Mouse (Mus musculus) intestine, embryonic 14.5 days (tissue): ENCODE results near the gene Rho. TPM values are rescaled to one million over a fixed set of nuclear protein-coding genes. Genes with fewer than 3 reads are reported as not detected.

Experiments
- ATAC-seq: fragments of 200-750 bp; cut with Nextera tagmentation; replicated peaks from 2 replicates; pipeline ENCODE4 v1.8.0; 2017; ENCODE audit warnings: low read depth, moderate number of reproducible peaks, moderate TSS enrichment, moderate library complexity; ENCODE audit not compliant: low FRiP score, low TSS enrichment
- DNase-seq: peaks from one replicate; pipeline ENCODE4 v3.0.0-alpha.2; 2018; ENCODE audit warnings: low spot score
- H3K27ac ChIP-seq: fragments of 300-500 bp; sonication (generic); 2 replicates; pipeline ENCODE4 v1.5.1; 2014; ENCODE audit warnings: low read depth, mild to moderate bottlenecking, control low read depth
- H3K27me3 ChIP-seq: fragments of 300-500 bp; sonication (generic); replicated peaks from 2 replicates; pipeline ENCODE4 v1.6.1; 2014; ENCODE audit warnings: low read length, control low read depth; ENCODE audit not compliant: control insufficient read depth, insufficient read depth
- H3K36me3 ChIP-seq: fragments of 300-500 bp; sonication (generic); 2 replicates; pipeline ENCODE4 v1.6.1; 2014; ENCODE audit warnings: low read length, control low read depth; ENCODE audit not compliant: control insufficient read depth, insufficient read depth
- H3K4me1 ChIP-seq: fragments of 300-500 bp; sonication (generic); replicated peaks from 2 replicates; pipeline ENCODE4 v1.6.1; 2014; ENCODE audit warnings: low read length, control low read depth, mixed read lengths; ENCODE audit not compliant: control insufficient read depth, insufficient read depth
- H3K4me2 ChIP-seq: fragments of 300-500 bp; sonication (generic); 2 replicates; pipeline ENCODE4 v1.6.1; 2014; ENCODE audit warnings: low read length
- H3K4me3 ChIP-seq: fragments of 300-500 bp; sonication (generic); 2 replicates; pipeline ENCODE4 v1.5.1; 2014; ENCODE audit warnings: low read depth, low read length, control low read depth, mixed read lengths
- H3K9ac ChIP-seq: fragments of 300-500 bp; sonication (generic); 2 replicates; pipeline ENCODE4 v1.6.1; 2014; ENCODE audit warnings: mild to moderate bottlenecking, low read length
- H3K9me3 ChIP-seq: fragments of 300-500 bp; sonication (generic); 2 replicates; pipeline ENCODE4 v1.6.1; 2016; ENCODE audit warnings: low read length, control low read depth; ENCODE audit not compliant: control insufficient read depth
- WGBS: fragments of 180-500 bp; shearing (Covaris S2); extraction: QIAGEN DNeasy Blood & Tissue Kit; methylation state at CpG from one replicate; pipeline ENCODE4 v1.1.7; 2014; 5-methylcytosine and 5-hydroxymethylcytosine counted together
- polyA plus RNA-seq: library from polyadenylated mRNA; unstranded; fragments of >200 nt; fragmentation: Nextera tagmentation; extraction: Ambion mirVana; gene quantifications from 2 replicates; pipeline ENCODE4 v1.2.1, GENCODE M21; 2014

Rho gene
- 0.07 TPM in 1 of 2 replicates, not detected in the other for polyA plus RNA-seq

GRCm38 (mm10) chr6:115931639-115932038 is at the start of gene Rho:
Gene Rho, plus strand, starts transcription at chr6:115931748.
- ATAC-seq (no peak), DNase-seq (no peak)
- H3K9ac ChIP-seq: no peak within 1 kb of the TSS
- H3K4me1 ChIP-seq: peaks cover 6% of the 10 kb centered on the region
- no peak within 1 kb of the TSS for H3K4me3 ChIP-seq
- H3K4me2 ChIP-seq: no peak within 1 kb of the TSS
- no peaks in the 10 kb centered on the region for H3K9me3 ChIP-seq
- WGBS: 74% methylated on average over 14 of the region's 14 CpGs
- no peak within 1 kb of the TSS for H3K27ac ChIP-seq
- H3K27me3 ChIP-seq: no peaks in the 10 kb centered on the region
- no peaks in the 10 kb centered on the region for H3K36me3 ChIP-seq

- H3K9me3 ChIP-seq: peaks cover 6% of the 10 kb centered on the region; the same call in 1 of the 2 replicates
- H3K4me1 ChIP-seq: no peaks in the 10 kb centered on the region; the same call in 1 of the 2 replicates
- no peak for ATAC-seq
- H3K4me3 ChIP-seq: no peak overlapping the region
- no peak for DNase-seq
- H3K27me3 ChIP-seq: no peaks in the 10 kb centered on the region
- H3K36me3 ChIP-seq: peaks cover 46% of the 10 kb centered on the region
- H3K27ac ChIP-seq: no peak overlapping the region
- no peak overlapping the region for H3K9ac ChIP-seq
- H3K4me2 ChIP-seq: no peak overlapping the region
Observed at GRCm38 (mm10) chr6:115884018-115884417, 47.5 kb upstream of the Rho start.

- no peak overlapping the region for H3K4me2 ChIP-seq
- ATAC-seq (0 out of 2 replicates have a peak, but pooled peaks have one; percentile 28), DNase-seq (no peak)
- no peak overlapping the region for H3K4me3 ChIP-seq
- H3K27ac ChIP-seq: no peak overlapping the region
- 64% methylated on average over 4 of the region's 4 CpGs for WGBS
- H3K9me3 ChIP-seq: peaks cover 6% of the 10 kb centered on the region; the same call in 1 of the 2 replicates
- peaks cover 15% of the 10 kb centered on the region for H3K4me1 ChIP-seq
- peaks cover 45% of the 10 kb centered on the region for H3K36me3 ChIP-seq
- H3K9ac ChIP-seq: no peak overlapping the region
- no peaks in the 10 kb centered on the region for H3K27me3 ChIP-seq
Observed at GRCm38 (mm10) chr6:115886894-115887293, 44.7 kb upstream of the Rho start.

DNA sequence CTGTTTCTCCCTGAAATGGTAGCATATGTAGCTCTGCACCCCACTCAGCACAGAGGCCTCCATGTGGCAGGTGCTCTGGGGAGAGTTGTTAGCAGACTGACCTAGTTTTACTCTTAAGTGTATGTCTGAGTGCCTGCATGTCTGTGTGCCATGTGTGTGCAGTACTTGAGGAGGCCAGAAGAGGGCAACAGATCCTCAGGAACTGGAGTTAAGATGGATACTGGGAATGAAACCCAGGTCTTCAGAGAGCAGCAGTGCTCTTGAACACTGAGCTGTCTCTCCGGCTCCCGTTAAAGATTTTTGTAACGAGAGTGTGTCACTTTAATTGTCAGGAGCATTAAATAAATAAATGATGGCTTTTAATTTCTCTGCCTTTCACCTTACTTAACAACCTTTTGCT is 43.3 kb upstream of the Rho start:
- Histone ChIP-seq H3K9me3 (peaks cover 6% of the 10 kb centered on the region; the same call in 1 of the 2 replicates), H3K36me3 (peaks cover 50% of the 10 kb centered on the region), H3K9ac (no peak overlapping the region), H3K4me1 (peaks cover 21% of the 10 kb centered on the region), H3K4me2 (no peak overlapping the region), H3K27ac (no peak overlapping the region), H3K4me3 (no peak overlapping the region), H3K27me3 (no peaks in the 10 kb centered on the region)
- ATAC-seq (no peak), DNase-seq (no peak)
- 93% methylated on average over 3 of the region's 3 CpGs for WGBS

DNA sequence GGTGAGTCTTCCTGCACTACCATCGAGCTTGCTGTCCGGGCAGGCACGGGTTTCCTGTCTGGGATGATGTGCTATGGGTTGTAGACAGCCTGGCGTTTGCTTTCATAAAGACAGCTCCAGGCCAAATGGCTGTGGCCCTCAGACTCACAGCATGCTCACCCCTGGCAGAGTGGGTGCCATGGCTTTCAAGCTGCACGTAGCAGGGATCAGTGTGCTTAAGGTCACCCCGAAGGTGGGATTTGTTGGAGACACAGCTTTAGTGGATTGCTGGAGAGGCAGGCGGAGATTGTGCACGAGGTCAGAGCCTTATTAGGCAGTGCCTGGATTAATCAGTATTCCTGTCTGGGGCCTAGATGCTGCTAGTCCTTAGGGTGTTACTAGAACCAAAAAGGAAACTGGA is 40.9 kb upstream of the Rho start:
- no peak for DNase-seq
- Histone ChIP-seq H3K9me3 (peaks cover 6% of the 10 kb centered on the region; the same call in 1 of the 2 replicates), H3K4me2 (no peak overlapping the region), H3K4me1 (peaks cover 21% of the 10 kb centered on the region), H3K27me3 (no peaks in the 10 kb centered on the region), H3K36me3 (peaks cover 58% of the 10 kb centered on the region), H3K9ac (no peak overlapping the region), H3K27ac (peak overlapping the region; percentile 82), H3K4me3 (no peak overlapping the region)
- 80% methylated on average over 8 of the region's 8 CpGs for WGBS
- no peak for ATAC-seq

GRCm38 (mm10) chr6:115891061-115891460 is 40.5 kb upstream of the Rho start:
- peaks cover 6% of the 10 kb centered on the region; the same call in 1 of the 2 replicates for H3K9me3 ChIP-seq
- H3K4me3 ChIP-seq: no peak overlapping the region
- ATAC-seq (peak; percentile 51; the same call in 1 of the 2 replicates), DNase-seq (peak; percentile 57)
- 29% methylated on average over 6 of the region's 6 CpGs for WGBS
- peaks cover 21% of the 10 kb centered on the region for H3K4me1 ChIP-seq
- H3K9ac ChIP-seq: no peak overlapping the region
- H3K27me3 ChIP-seq: no peaks in the 10 kb centered on the region
- peaks cover 58% of the 10 kb centered on the region for H3K36me3 ChIP-seq
- peak overlapping the region; percentile 82 for H3K27ac ChIP-seq
- no peak overlapping the region for H3K4me2 ChIP-seq

DNA sequence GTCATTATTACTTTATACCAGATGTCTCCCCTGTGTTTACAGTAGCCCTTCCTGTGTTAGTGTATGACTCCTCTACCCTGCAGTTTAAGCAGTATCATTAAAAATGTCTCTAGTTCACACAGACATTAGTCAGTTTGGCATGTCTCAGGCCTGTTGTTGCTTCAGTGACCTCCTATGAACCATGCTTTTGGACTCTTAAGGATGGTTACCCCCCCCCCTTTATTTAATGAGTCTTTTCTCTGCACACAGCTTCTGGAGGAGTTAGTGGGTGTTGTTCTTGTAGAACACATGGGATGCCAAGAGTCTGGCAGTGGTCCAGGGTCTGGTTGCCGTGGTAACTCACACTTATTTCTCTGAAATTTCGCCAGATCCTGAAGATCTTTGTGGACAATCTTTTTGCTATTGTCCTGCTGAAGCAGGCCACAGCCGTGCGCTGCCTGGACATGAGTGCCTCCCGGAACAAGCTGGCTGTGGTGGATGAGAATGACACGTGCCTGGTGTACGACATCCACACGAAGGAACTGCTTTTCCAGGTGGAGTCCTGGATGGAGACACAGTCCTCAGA is 40.0 kb upstream of the Rho start:
- peaks cover 59% of the 10 kb centered on the region for H3K36me3 ChIP-seq
- H3K4me2 ChIP-seq: no peak overlapping the region
- DNase-seq: peak; percentile 74
- no peak overlapping the region for H3K4me3 ChIP-seq
- WGBS: 43% methylated on average over 8 of the region's 8 CpGs
- H3K9me3 ChIP-seq: peaks cover 6% of the 10 kb centered on the region; the same call in 1 of the 2 replicates
- ATAC-seq: peak; percentile 24
- peak overlapping the region; percentile 82 for H3K27ac ChIP-seq
- H3K27me3 ChIP-seq: no peaks in the 10 kb centered on the region
- H3K4me1 ChIP-seq: peaks cover 21% of the 10 kb centered on the region
- no peak overlapping the region for H3K9ac ChIP-seq

DNA sequence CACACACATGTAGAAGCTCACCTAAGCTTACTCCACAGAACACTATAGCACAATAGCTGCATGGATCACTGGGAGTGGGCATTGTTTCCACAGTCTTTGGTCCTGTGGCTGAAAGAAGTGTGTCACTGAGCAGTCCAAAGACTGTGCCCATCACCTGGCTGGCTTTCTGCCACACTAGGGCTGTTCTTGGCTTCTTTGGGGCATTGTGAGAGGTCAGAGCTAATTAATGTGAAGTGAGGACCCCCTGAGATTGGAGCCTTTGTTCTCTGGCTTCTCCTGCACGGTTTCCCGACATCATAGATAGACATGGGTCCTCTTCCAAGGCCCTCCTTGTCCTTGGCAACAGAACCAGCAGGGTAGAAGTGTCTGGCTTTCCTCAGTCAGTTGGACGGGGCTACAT is 39.2 kb upstream of the Rho start:
- ATAC-seq (no peak), DNase-seq (no peak)
- Histone ChIP-seq H3K9ac (no peak overlapping the region), H3K9me3 (peaks cover 6% of the 10 kb centered on the region; the same call in 1 of the 2 replicates), H3K4me1 (peaks cover 21% of the 10 kb centered on the region), H3K27me3 (no peaks in the 10 kb centered on the region), H3K27ac (peak overlapping the region; percentile 82; the same call in 1 of the 2 replicates), H3K4me2 (no peak overlapping the region), H3K4me3 (no peak overlapping the region), H3K36me3 (peaks cover 52% of the 10 kb centered on the region)
- WGBS: 81% methylated on average over 3 of the region's 3 CpGs

DNA sequence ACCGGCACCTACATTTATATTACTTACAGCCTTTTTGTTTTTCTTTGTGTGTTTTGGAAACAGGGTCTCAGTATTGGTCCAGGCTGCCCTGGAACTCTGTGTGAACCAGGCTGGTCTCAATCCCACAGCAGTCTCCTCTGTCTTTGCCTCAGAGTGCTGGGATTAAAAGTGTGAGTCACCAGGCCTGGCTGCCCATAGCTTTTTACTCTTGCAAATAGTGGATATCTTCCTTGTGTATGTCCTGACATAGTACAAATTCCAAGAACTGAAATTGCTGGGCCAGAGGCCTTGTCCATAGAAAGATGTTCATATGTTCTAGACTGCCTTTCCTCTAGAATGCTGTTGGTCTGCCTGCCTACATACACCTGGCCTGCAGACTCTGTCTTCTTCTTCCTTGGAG is 35.2 kb upstream of the Rho start:
- H3K36me3 ChIP-seq: peaks cover 51% of the 10 kb centered on the region
- no peak overlapping the region for H3K4me2 ChIP-seq
- ATAC-seq: no peak
- no peak overlapping the region for H3K27ac ChIP-seq
- no peaks in the 10 kb centered on the region for H3K27me3 ChIP-seq
- no peak overlapping the region for H3K9ac ChIP-seq
- WGBS: 75% methylated on average over 1 of the region's 1 CpGs
- no peak overlapping the region for H3K4me3 ChIP-seq
- H3K4me1 ChIP-seq: peaks cover 12% of the 10 kb centered on the region
- DNase-seq: no peak
- H3K9me3 ChIP-seq: no peaks in the 10 kb centered on the region
